Mouse (Mus musculus) cerebellum, postnatal 14 days (tissue): Measurements from ENCODE around the gene Nme1.
A peak's percentile ranks its signal among the peaks of the same experiment; 100 is the strongest.
"Not testable (repeated sequence)": the region's sequence is repeated elsewhere in the genome, so short reads cannot be mapped to it uniquely, and the experiment has no call there.

Experiments used
- DNase-seq, 2 experiments: peaks; one replicate each; pipeline ENCODE4 v3.0.0; 2021; ENCODE audit warnings: mixed read lengths in 2 of 2

The Nme1 gene

GRCm38 (mm10) chr11:93963013-93963412, 5.3 kb downstream of the Nme1 start:
- DNase-seq = no peak

- DNase-seq = no peak
These were observed 6.8 kb downstream of the Nme1 start for GRCm38 (mm10) chr11:93961482-93961881.

GRCm38 (mm10) chr11:93957746-93958145, 10.6 kb downstream of the Nme1 start:
- DNase-seq = no peak

- no peak for DNase-seq
These were observed 11.2 kb downstream of the Nme1 start for GRCm38 (mm10) chr11:93957031-93957555.

- DNase-seq = peak in 1 of 2 experiments; percentile 35
These were observed 12.2 kb downstream of the Nme1 start, which contains the start of gene Nme2 for GRCm38 (mm10) chr11:93956159-93956558. Nme2 (minus strand) TSS chr11:93956259.

- peak; percentile 89 for DNase-seq
These were observed 12.8 kb downstream of the Nme1 start for GRCm38 (mm10) chr11:93955256-93956150.

GRCm38 (mm10) chr11:93954738-93955255, 13.5 kb downstream of the Nme1 start:
- peak in 1 of 2 experiments; percentile 42 for DNase-seq

GRCm38 (mm10) chr11:93952376-93952775, 15.9 kb downstream of the Nme1 start:
- no peak for DNase-seq

GRCm38 (mm10) chr11:93950045-93950444, 18.3 kb downstream of the Nme1 start:
- DNase-seq = no peak

- no peak for DNase-seq
These were observed 19.3 kb downstream of the Nme1 start for GRCm38 (mm10) chr11:93948887-93949567.

GRCm38 (mm10) chr11:93944986-93945385, 23.3 kb downstream of the Nme1 start:
- no peak for DNase-seq

- DNase-seq = no peak
These were observed 27.4 kb downstream of the Nme1 start for GRCm38 (mm10) chr11:93940906-93941305.

- DNase-seq = no peak
These were observed 39.2 kb downstream of the Nme1 start for GRCm38 (mm10) chr11:93929106-93929505.

- not testable (repeated sequence) for DNase-seq
These were observed 53.3 kb downstream of the Nme1 start for GRCm38 (mm10) chr11:93915019-93915418.

- no peak for DNase-seq
These were observed 56.7 kb downstream of the Nme1 start for GRCm38 (mm10) chr11:93911603-93912002.

- no peak for DNase-seq
These were observed 59.5 kb downstream of the Nme1 start for GRCm38 (mm10) chr11:93908829-93909228.

- no peak for DNase-seq
These were observed 60.5 kb downstream of the Nme1 start for GRCm38 (mm10) chr11:93907839-93908238.
